In the genomic region with DNA sequence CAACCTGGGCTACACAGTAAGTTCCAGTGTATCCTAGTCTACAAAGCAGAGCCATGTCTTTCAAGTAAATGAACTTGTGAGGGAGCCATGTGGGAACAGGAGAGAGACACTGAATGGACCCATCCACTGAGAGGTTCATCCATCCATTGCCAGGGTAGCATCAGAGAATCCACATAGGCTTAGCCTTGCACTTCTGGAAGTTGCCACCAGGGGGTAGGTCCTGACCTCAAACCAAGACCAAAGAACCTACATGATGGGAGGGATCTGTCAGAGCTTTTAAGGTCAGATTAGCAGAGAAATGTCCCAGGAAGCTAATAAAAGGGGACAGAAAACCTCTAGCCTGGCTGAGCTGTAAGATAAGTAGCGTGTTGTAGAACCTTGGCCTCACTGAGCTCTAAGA, we compare ENCODE assay signal across 9 mouse cellular contexts. TPM values are rescaled to one million over a fixed set of nuclear protein-coding genes. Genes with fewer than 3 reads are reported as not detected.
DNase-seq lines count a peak whose midpoint lies in the region; ATAC-seq and TF ChIP-seq lines count a peak whose summit lies in the region.
"Had no signal": no experiment of that assay in that cellular context is flagged by ENCODE, and none has a peak within 500 bp of the region (broad histone marks: within the 10 kb centered on the region; RNA-seq: fewer than 3 reads in every experiment).

No protein-coding gene starts in this region.

- H3K9me3 ChIP-seq in kidney, embryonic 16.5 days (ENCODE audit: low read length): peaks cover 4% of the 10 kb centered on the region; the same call in 1 of the 2 replicates
- no peaks in the 10 kb centered on the region for H3K9me3 ChIP-seq in G1E (replicated peaks)
- no peaks in the 10 kb centered on the region for H3K9me3 ChIP-seq in forebrain, embryonic 14.5 days (replicated peaks; ENCODE audit: control insufficient read depth, low read length)

- TF ChIP-seq CTCF in kidney, adult 2 months (conservative IDR thresholded peaks at IDR 0.05; ENCODE audit: insufficient read depth, insufficient read length, low read depth, low read length): peak; percentile 77
- peak; percentile 68 for TF ChIP-seq CTCF in G1E (IDR thresholded peaks at IDR 0.05; ENCODE audit: low read depth, low read length)

- no peaks in the 10 kb centered on the region for H3K4me1 ChIP-seq in kidney, adult 2 months (ENCODE audit: control insufficient read depth, insufficient read depth, low read length)
- H3K4me1 ChIP-seq in kidney, embryonic 16.5 days (ENCODE audit: insufficient read depth, low read length): peaks cover under 1% of the 10 kb centered on the region; the same call in 1 of the 2 replicates
- no peaks in the 10 kb centered on the region; the same call in 1 of the 2 replicates for H3K4me1 ChIP-seq in G1E (ENCODE audit: insufficient read depth, low read depth, low read length)
- H3K4me1 ChIP-seq in forebrain, embryonic 14.5 days (ENCODE audit: control insufficient read depth, insufficient read depth, low read length): no peaks in the 10 kb centered on the region

- DNase-seq in kidney, adult 2 months: peak; percentile 60
- DNase-seq in G1E (ENCODE audit: low spot score): peak; percentile 15
- DNase-seq in forebrain, embryonic 14.5 days (ENCODE audit: low spot score): peak; percentile 58
- DNase-seq in kidney, postnatal 14 days: peak; percentile 52
- peak; percentile 40 to 71 for DNase-seq in lung, postnatal 4 days
- DNase-seq in splenic B cell, adult 2 months (ENCODE audit: low read depth, low spot score): peak; percentile 87

- H3K9ac ChIP-seq in kidney, embryonic 16.5 days (replicated peaks; ENCODE audit: low read length): no peak overlapping the region
- H3K9ac ChIP-seq in forebrain, embryonic 14.5 days (ENCODE audit: low read length): no peak overlapping the region

- H3K4me2 ChIP-seq in kidney, embryonic 16.5 days (replicated peaks; ENCODE audit: low read depth, low read length): no peak overlapping the region
- H3K4me2 ChIP-seq in forebrain, embryonic 14.5 days (ENCODE audit: low read length): no peak overlapping the region

- H3K36me3 ChIP-seq in kidney, adult 2 months (ENCODE audit: control insufficient read depth, insufficient read depth, low read length): no peaks in the 10 kb centered on the region
- H3K36me3 ChIP-seq in kidney, embryonic 16.5 days (ENCODE audit: insufficient read depth, low read length): no peaks in the 10 kb centered on the region
- no peaks in the 10 kb centered on the region for H3K36me3 ChIP-seq in G1E (replicated peaks)
- peaks cover 25% of the 10 kb centered on the region for H3K36me3 ChIP-seq in forebrain, embryonic 14.5 days (ENCODE audit: control insufficient read depth, insufficient read depth, low read length)
- no peaks in the 10 kb centered on the region for H3K36me3 ChIP-seq in splenic B cell, adult 2 months (ENCODE audit: control insufficient read depth, insufficient read depth, low read length, poor library complexity, severe bottlenecking)

- ATAC-seq in kidney, embryonic 16.5 days (ENCODE audit: low FRiP score, low TSS enrichment): no peak
- no peak; the same call in 1 of the 2 replicates for ATAC-seq in G1E (ENCODE audit: extremely low read depth, insufficient number of reproducible peaks, low FRiP score, poor library complexity, severe bottlenecking)
- 0 out of 2 replicates have a peak, but pooled peaks have one; percentile 28 for ATAC-seq in cerebellum, adult (ENCODE audit: insufficient number of reproducible peaks, low FRiP score, low TSS enrichment)
- ATAC-seq in forebrain, embryonic 14.5 days: no peak

- H3K4me3 ChIP-seq in kidney, adult 2 months (ENCODE audit: insufficient read depth, low read depth, low read length): no peak overlapping the region
- no peak overlapping the region for H3K4me3 ChIP-seq in kidney, embryonic 16.5 days (ENCODE audit: low read length)
- H3K4me3 ChIP-seq in G1E (ENCODE audit: low read depth, low read length): no peak overlapping the region
- no peak overlapping the region for H3K4me3 ChIP-seq in forebrain, embryonic 14.5 days (ENCODE audit: low read depth, low read length)
- H3K4me3 ChIP-seq: erythroblast, embryonic 14.5 days had no signal

- WGBS in kidney, adult 2 months: 90% methylated on average over 1 of the region's 1 CpGs
- 55% methylated on average over 1 of the region's 1 CpGs for WGBS in kidney, embryonic 16.5 days
- 45% methylated on average over 1 of the region's 1 CpGs for WGBS in forebrain, embryonic 14.5 days

- TF ChIP-seq POLR2A in kidney, adult 2 months (IDR thresholded peaks at IDR 0.05; ENCODE audit: low read depth, low read length): no peak

- H3K27me3 ChIP-seq in kidney, adult 2 months (replicated peaks; ENCODE audit: control insufficient read depth, insufficient read depth, low read length): no peaks in the 10 kb centered on the region
- no peaks in the 10 kb centered on the region for H3K27me3 ChIP-seq in kidney, embryonic 16.5 days (ENCODE audit: insufficient read depth, low read length)
- H3K27me3 ChIP-seq in G1E (ENCODE audit: insufficient read depth, low read length): peaks cover 38% of the 10 kb centered on the region
- no peaks in the 10 kb centered on the region for H3K27me3 ChIP-seq in forebrain, embryonic 14.5 days (replicated peaks; ENCODE audit: control insufficient read depth, insufficient read depth, low read length)
- H3K27me3 ChIP-seq in splenic B cell, adult 2 months (ENCODE audit: control insufficient read depth, insufficient read depth, low read length, poor library complexity, severe bottlenecking): no peaks in the 10 kb centered on the region

- no peak overlapping the region for H3K27ac ChIP-seq in kidney, adult 2 months (ENCODE audit: insufficient read depth, low read depth, low read length)
- no peak overlapping the region for H3K27ac ChIP-seq in kidney, embryonic 16.5 days (ENCODE audit: low read length)
- H3K27ac ChIP-seq in forebrain, embryonic 14.5 days (ENCODE audit: low read depth, low read length): no peak overlapping the region

RNA-seq across cellular contexts. Expression of gene Lhfpl4, which starts 22.6 kb away (rescaled TPM):
- 0.09 and 0.12 TPM in 2 replicates for polyA plus RNA-seq in kidney, adult 2 months (2012; rRNA removed)
- 0.60 and 0.94 TPM in 2 replicates for polyA plus RNA-seq in kidney, embryonic 16.5 days (2015; fragmentation: Nextera tagmentation; extraction: Ambion mirVana)
- total RNA-seq in G1E (2014; fragmentation: Nextera tagmentation): not detected in 2 replicates
- total RNA-seq in G1E (2017): 0.05 and 0.29 TPM in 2 replicates
- not detected in 2 replicates for polyA plus RNA-seq in G1E (2012)
- polyA plus RNA-seq in forebrain, embryonic 14.5 days (2014; fragmentation: Nextera tagmentation; extraction: Ambion mirVana): 8.8 and 11.3 TPM in 2 replicates

Comparison
In these comparisons a context has a peak if more than half of its experiments do, and no peak if none do; other contexts are left out.
1. DNase-seq: peak in every context shown above with its lines; median percentile 87 in splenic B cell, adult 2 months; 60 in kidney, adult 2 months; 58 in forebrain, embryonic 14.5 days; 56 in lung, postnatal 4 days; 52 in kidney, postnatal 14 days; 15 in G1E.